Mouse (Mus musculus): ENCODE data around the gene Slc22a13. TPM values are rescaled to one million over a fixed set of nuclear protein-coding genes. Genes with fewer than 3 reads are reported as not detected.
"Not testable (repeated sequence)": the region's sequence is repeated elsewhere in the genome, so short reads cannot be mapped to it uniquely, and the experiment has no call there.

Slc22a13 gene
- polyA plus RNA-seq, 1 experiment from 2014 or later, result not detected

DNA sequence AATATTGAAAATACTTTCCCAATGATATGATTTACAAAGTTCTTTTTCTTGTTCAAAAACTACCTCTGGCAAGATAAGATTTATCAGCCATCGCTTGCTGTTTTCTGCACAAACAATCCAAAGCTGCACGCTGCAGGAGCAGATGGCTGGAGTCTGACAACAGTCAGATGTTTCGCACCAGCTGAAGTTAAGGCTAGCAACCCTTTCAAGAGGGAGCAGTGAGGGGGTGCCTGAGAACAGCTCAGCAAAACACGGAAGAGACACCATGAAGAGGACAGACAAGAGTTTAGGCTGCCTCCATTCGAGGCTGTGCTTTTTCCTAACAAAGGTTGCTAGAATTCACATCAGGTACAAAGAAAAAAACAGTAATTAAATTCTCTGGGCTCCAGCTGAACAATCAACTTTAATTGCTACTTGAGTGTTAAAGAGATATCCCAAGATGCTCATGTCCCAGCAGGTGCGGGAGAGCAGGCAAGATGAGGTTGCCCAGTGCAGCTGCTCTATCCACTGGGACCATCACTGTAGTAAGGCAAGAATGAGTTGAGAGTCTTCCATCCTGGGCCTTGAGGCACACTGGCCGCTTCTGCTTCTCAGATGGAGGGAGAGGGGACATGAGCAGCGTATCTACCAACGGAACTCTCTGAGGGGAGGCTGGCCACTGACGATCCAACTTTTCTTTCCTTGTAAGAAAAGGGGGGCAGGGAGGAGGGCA is 31.5 kb upstream of the Slc22a13 start:
- H3K27ac ChIP-seq (ENCODE audit: low read depth, low read length), result no peak overlapping the region
- DNase-seq (ENCODE audit: low spot score) (no peak), ATAC-seq (ENCODE audit: low FRiP score) (no peak)
- H3K4me2 ChIP-seq (replicated peaks; ENCODE audit: low read depth, low read length), result no peak overlapping the region
- no peaks in the 10 kb centered on the region for H3K9me3 ChIP-seq (ENCODE audit: control insufficient read depth, low read length)
- H3K4me3 ChIP-seq (ENCODE audit: low read depth, low read length), result no peak overlapping the region
- no peaks in the 10 kb centered on the region for H3K36me3 ChIP-seq (ENCODE audit: control insufficient read depth, insufficient read depth, low read length)
- no peak overlapping the region for H3K9ac ChIP-seq (ENCODE audit: low read depth, low read length)
- no peaks in the 10 kb centered on the region for H3K27me3 ChIP-seq (ENCODE audit: control insufficient read depth, insufficient read depth, low read length)
- no peaks in the 10 kb centered on the region for H3K4me1 ChIP-seq (replicated peaks; ENCODE audit: control insufficient read depth, insufficient read depth, low read length)
- WGBS, result 89% methylated on average over 10 of the region's 10 CpGs

DNA sequence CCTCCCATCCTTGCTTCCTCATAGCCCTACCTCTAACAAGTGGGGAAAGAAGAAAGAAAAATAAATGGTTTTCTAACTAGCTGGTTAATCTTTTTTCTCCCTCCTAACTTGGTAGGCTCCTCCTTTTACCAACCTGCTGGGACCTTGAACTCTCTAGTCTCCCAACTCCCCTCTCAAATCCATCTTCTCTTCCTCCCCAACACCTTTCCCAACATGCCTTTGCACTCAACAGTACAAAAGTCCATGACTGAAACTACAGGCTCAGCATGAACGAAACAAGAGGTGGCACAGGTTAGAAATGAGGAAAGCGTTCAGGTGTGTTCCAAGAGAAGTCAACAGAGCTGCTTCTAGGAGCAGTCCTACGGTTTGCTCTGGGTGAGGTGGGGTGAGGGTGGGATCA is 30.4 kb upstream of the Slc22a13 start:
- no peaks in the 10 kb centered on the region for H3K27me3 ChIP-seq (ENCODE audit: control insufficient read depth, insufficient read depth, low read length)
- H3K4me2 ChIP-seq (replicated peaks; ENCODE audit: low read depth, low read length), result no peak overlapping the region
- H3K4me3 ChIP-seq (ENCODE audit: low read depth, low read length), result no peak overlapping the region
- no peak for DNase-seq (ENCODE audit: low spot score)
- no peaks in the 10 kb centered on the region for H3K4me1 ChIP-seq (replicated peaks; ENCODE audit: control insufficient read depth, insufficient read depth, low read length)
- no peak overlapping the region for H3K9ac ChIP-seq (ENCODE audit: low read depth, low read length)
- no peaks in the 10 kb centered on the region for H3K36me3 ChIP-seq (ENCODE audit: control insufficient read depth, insufficient read depth, low read length)
- no peaks in the 10 kb centered on the region for H3K9me3 ChIP-seq (ENCODE audit: control insufficient read depth, low read length)
- H3K27ac ChIP-seq (ENCODE audit: low read depth, low read length), result no peak overlapping the region
- 95% methylated on average over 3 of the region's 3 CpGs for WGBS
- ATAC-seq (ENCODE audit: low FRiP score), result no peak

DNA sequence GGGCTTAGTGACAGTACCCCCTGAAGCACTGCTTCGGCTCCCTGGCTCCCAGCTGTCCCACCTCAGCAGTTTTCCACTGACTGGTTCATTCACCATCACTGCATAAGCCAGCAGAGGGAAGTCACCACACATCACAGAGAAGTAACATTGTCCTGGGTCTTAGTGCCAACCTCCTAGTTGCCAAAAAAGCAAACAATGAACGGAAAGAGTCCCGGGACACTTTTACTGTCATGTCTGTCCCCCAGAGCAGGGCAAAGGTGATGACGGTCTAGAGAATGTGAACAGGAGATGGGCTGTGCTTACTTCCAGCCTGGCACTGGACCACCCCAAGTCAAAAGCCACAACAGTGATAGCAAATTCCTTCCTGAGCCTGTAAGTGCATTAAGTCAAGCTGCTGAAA is 29.9 kb upstream of the Slc22a13 start:
- Histone ChIP-seq H3K27me3 (ENCODE audit: control insufficient read depth, insufficient read depth, low read length) (no peaks in the 10 kb centered on the region), H3K36me3 (ENCODE audit: control insufficient read depth, insufficient read depth, low read length) (no peaks in the 10 kb centered on the region), H3K9me3 (ENCODE audit: control insufficient read depth, low read length) (no peaks in the 10 kb centered on the region), H3K4me2 (replicated peaks; ENCODE audit: low read depth, low read length) (no peak overlapping the region), H3K4me3 (ENCODE audit: low read depth, low read length) (no peak overlapping the region), H3K4me1 (replicated peaks; ENCODE audit: control insufficient read depth, insufficient read depth, low read length) (no peaks in the 10 kb centered on the region), H3K9ac (ENCODE audit: low read depth, low read length) (no peak overlapping the region), H3K27ac (ENCODE audit: low read depth, low read length) (no peak overlapping the region)
- ATAC-seq (ENCODE audit: low FRiP score) (no peak), DNase-seq (ENCODE audit: low spot score) (no peak)
- 88% methylated on average over 4 of the region's 4 CpGs for WGBS

DNA sequence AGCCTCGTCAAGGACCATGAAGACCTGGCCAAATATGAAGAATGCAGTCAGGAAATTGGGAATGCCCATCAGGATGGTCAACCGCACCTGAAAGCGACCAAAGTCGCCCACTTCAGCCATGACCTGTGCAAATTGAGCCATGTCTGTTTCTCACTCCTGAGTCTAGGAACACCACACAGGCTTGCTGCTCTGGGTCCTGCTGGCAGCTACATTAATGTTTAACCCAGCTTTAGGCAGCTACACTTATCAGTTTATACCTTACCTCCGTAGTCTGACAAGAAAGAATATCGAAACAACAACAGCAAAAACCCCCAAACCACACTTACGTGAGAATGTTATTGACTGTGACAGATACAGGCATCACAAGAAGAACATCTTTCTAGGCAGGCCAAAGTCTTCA is 22.7 kb upstream of the Slc22a13 start:
- H3K4me3 ChIP-seq (ENCODE audit: low read depth, low read length), result no peak overlapping the region
- ATAC-seq (ENCODE audit: low FRiP score) (no peak), DNase-seq (ENCODE audit: low spot score) (no peak)
- no peaks in the 10 kb centered on the region for H3K27me3 ChIP-seq (ENCODE audit: control insufficient read depth, insufficient read depth, low read length)
- H3K36me3 ChIP-seq (ENCODE audit: control insufficient read depth, insufficient read depth, low read length), result no peaks in the 10 kb centered on the region
- no peaks in the 10 kb centered on the region for H3K9me3 ChIP-seq (ENCODE audit: control insufficient read depth, low read length)
- no peak overlapping the region for H3K9ac ChIP-seq (ENCODE audit: low read depth, low read length)
- H3K4me2 ChIP-seq (replicated peaks; ENCODE audit: low read depth, low read length), result no peak overlapping the region
- 96% methylated on average over 7 of the region's 7 CpGs for WGBS
- H3K27ac ChIP-seq (ENCODE audit: low read depth, low read length), result no peak overlapping the region
- H3K4me1 ChIP-seq (replicated peaks; ENCODE audit: control insufficient read depth, insufficient read depth, low read length), result no peaks in the 10 kb centered on the region

DNA sequence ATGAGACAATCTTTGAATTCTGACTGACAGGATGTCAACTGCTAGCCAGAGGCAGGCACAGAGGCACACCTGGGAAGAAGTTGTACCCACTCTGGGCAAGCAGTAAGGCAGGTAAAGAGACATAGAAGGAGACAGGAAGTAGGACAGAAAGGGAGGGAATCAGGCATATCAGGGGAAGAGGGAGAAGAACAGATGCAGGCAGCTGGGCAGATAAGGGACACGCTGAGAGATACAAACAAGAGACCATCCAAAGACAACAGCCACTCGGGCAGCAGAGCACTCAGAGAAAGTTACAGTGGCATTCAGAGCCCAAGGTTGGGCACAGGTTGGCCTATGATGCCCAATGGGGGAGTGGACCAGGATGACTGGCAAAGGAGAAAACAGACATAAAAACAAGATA is 21.9 kb upstream of the Slc22a13 start:
- no peak overlapping the region for H3K4me2 ChIP-seq (replicated peaks; ENCODE audit: low read depth, low read length)
- no peaks in the 10 kb centered on the region for H3K4me1 ChIP-seq (replicated peaks; ENCODE audit: control insufficient read depth, insufficient read depth, low read length)
- H3K4me3 ChIP-seq (ENCODE audit: low read depth, low read length), result no peak overlapping the region
- no peak overlapping the region for H3K9ac ChIP-seq (ENCODE audit: low read depth, low read length)
- DNase-seq (ENCODE audit: low spot score) (no peak), ATAC-seq (ENCODE audit: low FRiP score) (no peak)
- no peaks in the 10 kb centered on the region for H3K36me3 ChIP-seq (ENCODE audit: control insufficient read depth, insufficient read depth, low read length)
- no peak overlapping the region for H3K27ac ChIP-seq (ENCODE audit: low read depth, low read length)
- 88% methylated on average over 2 of the region's 2 CpGs for WGBS
- no peaks in the 10 kb centered on the region for H3K9me3 ChIP-seq (ENCODE audit: control insufficient read depth, low read length)
- H3K27me3 ChIP-seq (ENCODE audit: control insufficient read depth, insufficient read depth, low read length), result no peaks in the 10 kb centered on the region

DNA sequence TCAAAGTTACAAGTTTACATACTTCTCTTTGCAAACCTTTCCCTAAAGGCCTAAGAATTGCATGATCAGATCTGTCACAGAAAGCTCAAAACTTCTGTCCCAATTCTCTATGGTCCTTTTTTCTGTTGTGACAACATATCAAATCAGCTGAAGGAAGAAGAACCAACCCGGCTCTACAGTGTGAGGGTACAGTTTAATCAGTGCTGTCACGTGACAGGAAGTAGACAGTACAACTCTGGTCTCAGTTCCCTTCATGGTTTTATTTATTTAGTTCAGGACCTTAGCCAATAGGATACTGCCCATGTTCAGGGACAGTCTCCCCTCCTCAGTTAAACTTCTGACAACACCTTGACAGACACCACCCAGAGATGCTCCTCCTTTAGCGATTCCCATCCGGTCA is 11.4 kb upstream of the Slc22a13 start:
- ATAC-seq (ENCODE audit: low FRiP score) (no peak), DNase-seq (ENCODE audit: low spot score) (no peak)
- Histone ChIP-seq H3K36me3 (ENCODE audit: control insufficient read depth, insufficient read depth, low read length) (no peaks in the 10 kb centered on the region), H3K9ac (ENCODE audit: low read depth, low read length) (no peak overlapping the region), H3K4me2 (replicated peaks; ENCODE audit: low read depth, low read length) (no peak overlapping the region), H3K4me1 (replicated peaks; ENCODE audit: control insufficient read depth, insufficient read depth, low read length) (no peaks in the 10 kb centered on the region), H3K27me3 (ENCODE audit: control insufficient read depth, insufficient read depth, low read length) (no peaks in the 10 kb centered on the region), H3K9me3 (ENCODE audit: control insufficient read depth, low read length) (no peaks in the 10 kb centered on the region), H3K27ac (ENCODE audit: low read depth, low read length) (no peak overlapping the region), H3K4me3 (ENCODE audit: low read depth, low read length) (no peak overlapping the region)
- WGBS, result 92% methylated on average over 4 of the region's 4 CpGs

DNA sequence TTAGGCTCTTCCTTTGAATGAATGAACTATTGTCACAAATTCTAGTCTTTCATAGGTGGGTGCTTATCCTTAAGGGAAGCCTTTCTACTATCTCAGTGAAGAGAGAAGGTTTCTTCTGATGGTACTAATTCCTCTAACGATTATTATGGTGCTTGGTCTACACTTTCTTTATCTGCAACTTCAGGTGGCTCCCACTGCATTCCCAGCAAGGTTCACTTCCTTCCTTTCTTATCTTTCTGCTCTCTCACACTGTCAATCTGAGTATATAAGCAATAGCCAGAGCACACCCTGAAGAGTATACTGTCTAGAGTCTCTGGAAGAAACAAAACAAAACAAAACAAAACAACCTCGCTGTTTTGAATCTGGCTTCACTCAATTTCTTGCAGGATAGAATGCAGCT is 10.8 kb upstream of the Slc22a13 start:
- H3K27ac ChIP-seq (ENCODE audit: low read depth, low read length), result no peak overlapping the region
- no peaks in the 10 kb centered on the region for H3K27me3 ChIP-seq (ENCODE audit: control insufficient read depth, insufficient read depth, low read length)
- DNase-seq (ENCODE audit: low spot score) (no peak), ATAC-seq (ENCODE audit: low FRiP score) (no peak)
- H3K4me2 ChIP-seq (replicated peaks; ENCODE audit: low read depth, low read length), result no peak overlapping the region
- WGBS, result 83% methylated on average over 2 of the region's 2 CpGs
- no peaks in the 10 kb centered on the region for H3K9me3 ChIP-seq (ENCODE audit: control insufficient read depth, low read length)
- H3K36me3 ChIP-seq (ENCODE audit: control insufficient read depth, insufficient read depth, low read length), result no peaks in the 10 kb centered on the region
- H3K4me1 ChIP-seq (replicated peaks; ENCODE audit: control insufficient read depth, insufficient read depth, low read length), result no peaks in the 10 kb centered on the region
- H3K9ac ChIP-seq (ENCODE audit: low read depth, low read length), result no peak overlapping the region
- H3K4me3 ChIP-seq (ENCODE audit: low read depth, low read length), result no peak overlapping the region

DNA sequence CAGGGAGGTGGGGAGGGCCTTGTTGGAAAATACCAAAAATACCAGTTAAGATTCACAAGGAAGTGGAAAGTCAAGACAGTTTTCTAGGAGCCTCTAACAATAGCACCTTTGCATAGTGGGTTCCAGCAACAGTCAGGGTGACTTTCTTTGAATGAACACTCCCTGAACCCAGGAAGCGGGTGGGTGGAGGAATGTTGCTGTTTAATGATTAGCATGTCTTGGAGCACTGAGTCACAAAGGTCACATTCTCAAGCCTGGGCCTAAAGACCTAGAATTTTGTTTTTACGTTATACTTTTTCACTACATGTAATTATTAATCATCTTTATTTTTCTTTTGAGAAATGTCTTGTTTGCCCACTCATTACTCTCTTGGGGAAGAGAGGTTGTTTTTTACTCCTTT is 6.4 kb upstream of the Slc22a13 start:
- not testable (repeated sequence) for H3K36me3 ChIP-seq (ENCODE audit: control insufficient read depth, insufficient read depth, low read length); ATAC-seq (ENCODE audit: low FRiP score); H3K4me3 ChIP-seq (ENCODE audit: low read depth, low read length); H3K27ac ChIP-seq (ENCODE audit: low read depth, low read length); H3K9me3 ChIP-seq (ENCODE audit: control insufficient read depth, low read length); H3K9ac ChIP-seq (ENCODE audit: low read depth, low read length); H3K4me2 ChIP-seq (replicated peaks; ENCODE audit: low read depth, low read length); DNase-seq (ENCODE audit: low spot score); H3K27me3 ChIP-seq (ENCODE audit: control insufficient read depth, insufficient read depth, low read length); H3K4me1 ChIP-seq (replicated peaks; ENCODE audit: control insufficient read depth, insufficient read depth, low read length)
- 87% methylated on average over 2 of the region's 2 CpGs for WGBS

DNA sequence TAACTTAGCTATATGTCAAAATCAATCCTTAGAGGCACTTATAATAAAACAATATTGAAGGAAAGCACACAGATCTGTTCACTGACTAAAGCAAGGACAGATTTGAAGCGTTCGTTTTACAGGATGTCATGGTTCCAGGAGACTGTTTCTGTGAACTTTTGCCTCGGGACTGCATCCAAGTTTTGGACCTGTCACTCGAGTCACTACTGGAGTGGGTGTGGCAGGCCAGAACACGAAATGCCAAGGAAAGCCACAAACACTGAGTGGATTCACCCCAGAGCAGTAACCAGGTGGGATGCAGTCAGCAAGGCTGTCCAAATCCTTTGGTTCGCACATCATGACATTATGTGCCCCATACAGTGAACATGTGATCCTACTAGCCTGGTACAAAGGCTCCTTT is 5.7 kb upstream of the Slc22a13 start:
- no peak overlapping the region for H3K9ac ChIP-seq (ENCODE audit: low read depth, low read length)
- H3K4me2 ChIP-seq (replicated peaks; ENCODE audit: low read depth, low read length), result no peak overlapping the region
- DNase-seq (ENCODE audit: low spot score), result no peak
- H3K36me3 ChIP-seq (ENCODE audit: control insufficient read depth, insufficient read depth, low read length), result no peaks in the 10 kb centered on the region
- no peak overlapping the region for H3K27ac ChIP-seq (ENCODE audit: low read depth, low read length)
- no peaks in the 10 kb centered on the region for H3K9me3 ChIP-seq (ENCODE audit: control insufficient read depth, low read length)
- H3K4me1 ChIP-seq (replicated peaks; ENCODE audit: control insufficient read depth, insufficient read depth, low read length), result no peaks in the 10 kb centered on the region
- no peak for ATAC-seq (ENCODE audit: low FRiP score)
- H3K27me3 ChIP-seq (ENCODE audit: control insufficient read depth, insufficient read depth, low read length), result no peaks in the 10 kb centered on the region
- H3K4me3 ChIP-seq (ENCODE audit: low read depth, low read length), result no peak overlapping the region
- 90% methylated on average over 6 of the region's 6 CpGs for WGBS
